Mouse (Mus musculus): Measurements from ENCODE around the gene Gm9970. TPM values are rescaled to one million over a fixed set of nuclear protein-coding genes. Genes with fewer than 3 reads are reported as not detected.

Gene Gm9970
- total RNA-seq (2012; rRNA removed) (not detected in 2 replicates), polyA plus RNA-seq (2012; ENCODE audit: insufficient read depth in 1 of 2, insufficient read length in 2 of 2, low read depth in 1 of 2, low replicate concordance in 2 of 2, missing spikeins in 1 of 2) (under 1 TPM in 1 of 2 experiments, not detected in 1; 0.24 TPM)

- Histone ChIP-seq H3K27ac (ENCODE audit: control insufficient read depth, low read depth, low read length) (peak within 1 kb of the TSS; percentile 81), H3K36me3 (ENCODE audit: control insufficient read depth in 1 of 2, insufficient read depth in 2 of 2, low read length in 2 of 2) (peaks cover 4 to 7% of the 10 kb centered on the region in 2 experiments), H3K4me1 (ENCODE audit: control insufficient read depth in 1 of 2, insufficient read depth in 2 of 2, low read length in 2 of 2) (peaks cover 0 to 2% of the 10 kb centered on the region in 2 experiments; a peak in 2 of 4 replicates), H3K9me3 (replicated peaks; ENCODE audit: insufficient read depth, low read length) (no peaks in the 10 kb centered on the region), H3K27me3 (ENCODE audit: control insufficient read depth in 1 of 2, insufficient read depth in 2 of 2, low read length in 2 of 2) (no peaks in the 10 kb centered on the region), H3K9ac (ENCODE audit: control insufficient read depth, low read depth, low read length, poor library complexity, severe bottlenecking) (peak within 1 kb of the TSS; percentile 94), H3K79me2 (ENCODE audit: control insufficient read depth, insufficient read depth, low read length, poor library complexity) (peaks cover 17% of the 10 kb centered on the region), H3K4me3 (ENCODE audit: control insufficient read depth in 1 of 2, insufficient read depth in 1 of 2, low read depth in 2 of 2, low read length in 2 of 2) (peak within 1 kb of the TSS; percentile 99 to 100)
- DNase-seq (ENCODE audit: low read depth, low spot score) = peak; percentile 99
- TF ChIP-seq CTCF (IDR thresholded peaks at IDR 0.05 in 2 of 3, conservative IDR thresholded peaks at IDR 0.05 in 1 of 3; ENCODE audit: control insufficient read depth in 1 of 3, insufficient read depth in 1 of 3, low read depth in 2 of 3, low read length in 3 of 3, poor library complexity in 1 of 3, severe bottlenecking in 1 of 3) = 0 out of 6 replicates have a peak, but pooled peaks of 1 of the 3 experiments have one; percentile 0
- TF ChIP-seq GABPA (IDR thresholded peaks at IDR 0.05; ENCODE audit: low read depth, low read length) = no peak
- TF ChIP-seq MAFK (IDR thresholded peaks at IDR 0.05; ENCODE audit: borderline replicate concordance, low read depth, low read length) = no peak
- no peak for TF ChIP-seq E2F4 (IDR thresholded peaks at IDR 0.05; ENCODE audit: borderline replicate concordance, low read depth, low read length)
- TF ChIP-seq POLR2AphosphoS2 (IDR thresholded peaks at IDR 0.05; ENCODE audit: low read length) = peak; percentile 93
- peak; percentile 95 for TF ChIP-seq ZMIZ1 (IDR thresholded peaks at IDR 0.05; ENCODE audit: low read depth, low read length)
- TF ChIP-seq TAL1 (IDR thresholded peaks at IDR 0.05; ENCODE audit: low read length) = no peak
- TF ChIP-seq TBP (IDR thresholded peaks at IDR 0.05; ENCODE audit: low read depth, low read length) = peak; percentile 76
- TF ChIP-seq POLR2AphosphoS5 (IDR thresholded peaks at IDR 0.05; ENCODE audit: borderline replicate concordance, low read depth, low read length) = no peak
- no peak for TF ChIP-seq SMC3 (IDR thresholded peaks at IDR 0.05; ENCODE audit: low read depth, low read length)
- no peak for TF ChIP-seq ZKSCAN1 (IDR thresholded peaks at IDR 0.05; ENCODE audit: low read depth, low read length)
- peak; percentile 97; the same call in 1 of the 2 replicates for TF ChIP-seq MAZ (IDR thresholded peaks at IDR 0.05; ENCODE audit: low read depth, low read length)
- TF ChIP-seq USF2 (IDR thresholded peaks at IDR 0.05; ENCODE audit: borderline replicate concordance in 1 of 2, insufficient read depth in 1 of 2, low read depth in 1 of 2, low read length in 2 of 2) = no peak
- peak; percentile 13; the same call in 1 of the 2 replicates for TF ChIP-seq RCOR1 (IDR thresholded peaks at IDR 0.05; ENCODE audit: low read depth, low read length)
- TF ChIP-seq MYC (IDR thresholded peaks at IDR 0.05; ENCODE audit: low read depth, low read length) = no peak
- TF ChIP-seq MEF2A (IDR thresholded peaks at IDR 0.05; ENCODE audit: extremely low read depth, insufficient replicate concordance, low read depth, low read length, poor library complexity, severe bottlenecking) = no peak
- peak; percentile 87 to 90 for TF ChIP-seq POLR2A (IDR thresholded peaks at IDR 0.05; ENCODE audit: control insufficient read depth in 1 of 2, insufficient read depth in 1 of 2, low read depth in 1 of 2, low read length in 2 of 2, poor library complexity in 1 of 2)
- TF ChIP-seq RAD21 (IDR thresholded peaks at IDR 0.05; ENCODE audit: low read depth, low read length) = no peak
- no peak for TF ChIP-seq ZNF384 (IDR thresholded peaks at IDR 0.05; ENCODE audit: low read depth, low read length)
- no peak for TF ChIP-seq GATA1 (IDR thresholded peaks at IDR 0.05; ENCODE audit: low read depth, low read length)
- TF ChIP-seq ETS1 (IDR thresholded peaks at IDR 0.05; ENCODE audit: low read depth, low read length) = peak; percentile 37; the same call in 1 of the 2 replicates
- TF ChIP-seq MXI1 (IDR thresholded peaks at IDR 0.05; ENCODE audit: low read depth, low read length) = peak; percentile 49
- TF ChIP-seq HCFC1 (IDR thresholded peaks at IDR 0.05; ENCODE audit: low read depth, low read length) = peak; percentile 83
- no peak for TF ChIP-seq JUND (IDR thresholded peaks at IDR 0.05; ENCODE audit: low read depth, low read length)
- TF ChIP-seq ZC3H11A (IDR thresholded peaks at IDR 0.05; ENCODE audit: low read depth, low read length) = no peak
- peak; percentile 94 for TF ChIP-seq NELFE (IDR thresholded peaks at IDR 0.05; ENCODE audit: low read depth, low read length)
- TF ChIP-seq CHD2 (IDR thresholded peaks at IDR 0.05; ENCODE audit: low read length) = no peak
- TF ChIP-seq USF1 (IDR thresholded peaks at IDR 0.05; ENCODE audit: low read depth, low read length) = no peak
- TF ChIP-seq SIN3A (IDR thresholded peaks at IDR 0.05; ENCODE audit: low read length) = peak; percentile 92
- TF ChIP-seq NRF1 (IDR thresholded peaks at IDR 0.05; ENCODE audit: insufficient read depth, low read depth, low read length, poor library complexity, severe bottlenecking) = peak; percentile 54; the same call in 1 of the 2 replicates
- TF ChIP-seq MYB (IDR thresholded peaks at IDR 0.05; ENCODE audit: low read depth, low read length) = no peak
- TF ChIP-seq ELF1 (IDR thresholded peaks at IDR 0.05; ENCODE audit: low read depth, low read length) = peak; percentile 84
- peak; percentile 73 for TF ChIP-seq TCF12 (IDR thresholded peaks at IDR 0.05; ENCODE audit: low read depth, low read length)
- TF ChIP-seq BHLHE40 (IDR thresholded peaks at IDR 0.05; ENCODE audit: borderline replicate concordance, low read depth, low read length) = no peak
- TF ChIP-seq EP300 (IDR thresholded peaks at IDR 0.05; ENCODE audit: low read depth in 1 of 2, low read length in 2 of 2) = no peak
Observed at GRCm38 (mm10) chr5:31240637-31241521, at the start of gene Gm9970, which contains the start of gene Nrbp1. TSS of gene Gm9970 (minus strand) at chr5:31241232. TSS of gene Nrbp1 (plus strand) at chr5:31240864.
